Mouse (Mus musculus) lung, postnatal 14 days (tissue): ENCODE measurements at regions not wholly inside any gene's neighbourhood (a gene's known extent, or its start where the extent isn't known, plus 50 kb on each side); places are given as distances from the start of the nearest gene placed in this dataset.

ENCODE experiments used
- DNase-seq: peaks from one replicate; pipeline ENCODE4 v3.0.0; 2021

DNA sequence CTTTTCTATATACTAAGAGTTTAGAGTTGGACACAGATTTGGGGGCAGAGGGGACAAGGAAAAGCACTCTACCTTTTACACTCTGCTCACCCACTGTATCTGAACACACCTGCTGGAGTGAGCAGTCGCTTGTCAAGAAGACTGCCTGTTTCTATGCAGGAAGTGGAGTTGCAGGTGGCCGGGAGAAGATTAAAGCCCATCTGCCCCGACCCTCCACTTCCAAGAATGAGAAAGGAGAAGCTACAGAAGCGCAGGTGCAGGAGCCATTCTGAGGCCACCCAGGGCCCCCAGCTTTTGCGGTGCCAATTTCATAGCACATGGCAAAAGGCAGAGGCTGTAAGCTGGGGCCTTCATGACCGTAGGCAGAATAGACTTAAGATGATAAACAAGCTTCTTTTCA, 108.4 kb upstream of the Atp6ap2 start:
- no peak for DNase-seq

DNA sequence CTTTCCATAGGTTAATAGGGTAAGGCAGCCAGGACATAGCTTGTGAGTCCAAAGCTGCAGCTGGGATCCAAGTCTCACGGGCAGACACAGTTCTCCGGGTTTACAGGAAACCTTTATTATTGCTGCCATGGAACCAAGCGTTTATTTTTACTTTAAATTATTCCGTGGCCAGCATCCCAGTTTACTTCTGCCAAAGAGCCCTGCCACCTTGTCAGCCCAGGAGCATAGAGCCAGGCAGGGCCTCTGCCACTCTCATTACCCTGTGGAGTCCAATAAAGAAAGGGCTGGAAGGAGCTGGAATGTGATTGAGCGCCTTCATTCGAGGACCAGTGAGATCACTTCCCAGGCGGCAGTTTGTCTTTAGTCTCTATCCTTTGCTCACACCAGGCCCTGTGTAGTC, 96.6 kb upstream of the Atp6ap2 start:
- no peak for DNase-seq

GRCm38 (mm10) chrX:12493216-12493615, 94.4 kb upstream of the Atp6ap2 start:
- DNase-seq = no peak

- DNase-seq = no peak
These were observed 93.7 kb upstream of the Atp6ap2 start for GRCm38 (mm10) chrX:12493916-12494315.

- DNase-seq = no peak
These were observed 93.1 kb upstream of the Atp6ap2 start for GRCm38 (mm10) chrX:12494535-12494934.

DNA sequence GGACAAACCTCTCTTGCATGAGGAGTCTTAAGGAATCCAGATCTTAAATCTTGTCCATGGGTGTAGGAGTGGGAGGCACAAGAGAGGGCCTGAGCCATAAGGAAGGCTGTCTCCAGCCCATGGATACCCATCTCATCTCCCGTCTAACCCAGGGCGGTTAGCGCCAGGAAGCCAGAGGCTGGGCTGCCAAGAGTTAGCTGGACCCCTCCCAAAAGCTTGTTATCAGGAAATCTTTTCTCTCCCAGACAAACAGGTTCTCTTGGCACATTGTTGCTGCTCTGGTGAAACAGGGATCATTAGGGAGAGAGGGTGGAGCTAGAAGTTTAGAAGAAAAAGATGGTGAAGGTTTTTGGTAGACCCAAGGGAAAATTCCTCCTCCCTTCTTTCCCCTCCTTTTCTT, 87.0 kb upstream of the Atp6ap2 start:
- DNase-seq = peak; percentile 31

DNA sequence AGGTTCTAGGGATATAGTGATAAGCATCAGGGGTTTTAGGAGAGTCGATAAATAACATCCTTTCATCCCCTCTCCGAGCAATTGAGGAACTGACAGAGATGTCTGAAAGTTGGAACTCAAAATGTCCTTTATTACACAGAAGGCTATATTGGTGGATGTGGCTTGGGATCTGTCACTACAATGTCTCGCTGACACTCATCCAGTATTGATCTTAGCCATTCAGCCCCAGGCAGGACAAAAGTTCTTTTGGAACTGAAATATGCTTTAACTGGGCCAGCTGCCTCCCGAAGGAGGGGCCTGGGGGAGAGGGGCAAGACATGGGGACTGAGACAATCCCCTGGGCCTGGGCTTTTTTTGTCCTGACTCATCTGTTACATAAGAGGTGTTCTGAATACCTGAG, 85.2 kb upstream of the Atp6ap2 start:
- DNase-seq = no peak

DNA sequence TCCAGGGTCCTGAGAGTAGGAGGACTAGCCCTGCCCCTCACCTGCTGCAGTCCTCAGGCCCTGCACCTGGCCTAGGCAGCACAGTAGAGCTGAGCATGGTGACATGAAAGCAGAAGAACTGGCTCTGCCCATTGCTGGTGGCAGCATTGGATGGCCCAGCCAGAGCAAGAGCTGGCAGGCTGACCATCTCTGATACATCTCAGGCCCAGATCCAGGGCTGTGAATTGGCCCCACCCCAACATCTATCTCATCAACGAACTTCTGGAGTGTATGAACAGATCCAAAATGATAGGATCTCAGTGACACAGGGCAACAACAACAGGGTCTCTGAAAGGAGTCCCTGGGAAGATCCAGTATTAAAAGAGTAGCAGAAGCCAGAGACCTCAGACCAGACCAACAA, 84.0 kb upstream of the Atp6ap2 start:
- DNase-seq = no peak

GRCm38 (mm10) chrX:12511119-12511518, 76.5 kb upstream of the Atp6ap2 start:
- DNase-seq = no peak

GRCm38 (mm10) chrX:12525044-12525443, 62.6 kb upstream of the Atp6ap2 start:
- DNase-seq = no peak

DNA sequence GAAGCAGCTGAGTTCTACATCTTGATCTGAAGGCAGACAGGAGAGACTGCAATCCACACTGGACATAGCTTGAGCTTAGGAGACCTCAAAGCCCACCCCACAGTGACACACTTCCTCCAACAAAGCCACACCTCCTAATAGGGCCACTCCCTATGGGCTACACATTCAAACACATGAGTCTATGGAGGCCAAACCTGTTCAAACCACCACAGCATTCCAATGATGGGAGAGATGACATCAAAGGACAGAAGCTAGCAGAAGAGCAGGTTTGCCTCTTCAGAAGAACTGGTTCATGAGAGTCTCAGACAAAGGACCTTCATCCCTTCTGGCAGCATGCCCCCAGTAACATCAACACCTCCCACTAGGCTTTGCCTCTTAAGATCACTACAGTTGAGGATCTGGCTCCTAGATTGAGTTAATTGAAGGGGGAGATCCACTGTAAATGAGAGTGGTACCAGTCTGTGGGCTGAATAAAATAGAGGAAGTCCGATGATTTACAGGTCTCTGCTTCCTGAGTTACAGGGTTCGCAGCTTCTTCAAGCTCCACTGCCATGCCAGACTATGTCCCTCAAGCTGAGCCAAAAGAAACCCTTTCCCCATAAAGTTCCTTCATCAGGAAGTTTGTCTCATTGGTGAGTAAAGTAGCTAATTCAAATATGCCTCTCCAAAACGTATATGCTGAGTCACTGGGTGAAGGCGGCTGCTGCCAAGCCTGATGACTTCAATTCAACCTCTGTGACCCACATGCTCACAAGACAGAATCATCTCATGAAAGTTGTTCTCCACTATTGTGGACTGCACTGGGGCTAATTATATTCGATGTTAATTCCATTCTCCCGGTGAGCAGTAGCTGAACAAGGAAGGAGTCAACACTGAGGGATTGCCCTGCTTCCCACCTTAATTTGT, 56.9 kb upstream of the Atp6ap2 start:
- DNase-seq = no peak
